Mouse (Mus musculus) lung, postnatal 14 days (tissue): ENCODE data around the gene Tmprss4.

ENCODE experiments used
- DNase-seq: peaks from one replicate; pipeline ENCODE4 v3.0.0; 2021

Gene Tmprss4

GRCm38 (mm10) chr9:45196125-45196830 lies 7.6 kb downstream of the Tmprss4 start:
- no peak for DNase-seq

GRCm38 (mm10) chr9:45195468-45195867 lies 8.4 kb downstream of the Tmprss4 start:
- no peak for DNase-seq

- no peak for DNase-seq
Measured at GRCm38 (mm10) chr9:45189661-45190174, 14.2 kb downstream of the Tmprss4 start.

- DNase-seq, result no peak
Measured at GRCm38 (mm10) chr9:45188570-45189563, 15.0 kb downstream of the Tmprss4 start.

DNA sequence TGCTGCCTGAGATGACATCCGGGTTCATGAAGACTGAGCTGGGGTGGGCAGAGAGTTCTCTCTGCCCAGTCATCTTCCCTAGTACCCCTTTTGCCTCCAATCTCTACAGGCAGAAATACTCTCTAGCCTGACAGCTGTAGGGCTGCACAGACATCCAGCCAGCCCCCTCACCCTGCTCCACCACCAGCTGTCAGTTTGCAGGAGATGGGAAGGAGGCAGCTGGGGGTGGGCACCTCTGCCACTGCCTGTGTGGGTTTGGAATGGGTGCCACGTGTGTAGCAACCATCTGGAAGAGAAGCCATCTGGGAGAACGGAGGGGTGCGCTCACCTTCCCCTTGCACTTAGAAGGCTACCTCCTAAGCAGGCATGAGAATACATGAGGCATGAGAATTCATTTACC lies 18.6 kb downstream of the Tmprss4 start:
- no peak for DNase-seq

- DNase-seq, result no peak
Measured at GRCm38 (mm10) chr9:45183266-45183665, 20.6 kb downstream of the Tmprss4 start.

- no peak for DNase-seq
Measured at GRCm38 (mm10) chr9:45182521-45182920, 21.4 kb downstream of the Tmprss4 start.

DNA sequence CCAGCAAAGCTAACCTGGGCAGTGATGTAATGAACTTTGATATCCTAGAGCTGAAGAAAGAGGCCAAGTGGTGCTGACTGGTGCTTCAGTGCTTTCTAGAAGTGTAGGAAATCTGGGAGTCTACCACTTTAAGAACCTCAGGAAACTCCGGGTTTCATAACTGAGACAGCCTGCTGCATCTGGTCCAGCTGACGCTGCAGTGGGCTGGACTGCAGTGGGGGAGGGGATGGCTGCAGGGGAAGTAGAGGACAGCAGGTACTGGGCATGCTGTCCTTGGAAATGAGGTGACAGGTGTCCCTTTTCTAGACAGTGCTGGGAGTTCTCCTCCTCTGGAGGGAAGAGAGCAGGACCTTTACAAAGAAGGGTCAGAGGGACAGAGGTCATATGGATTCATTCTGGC lies 22.1 kb downstream of the Tmprss4 start, which contains the start of gene BC049352:
BC049352 (plus strand) TSS at position 238 of the 400 bp plus-strand sequence.
- no peak for DNase-seq

GRCm38 (mm10) chr9:45179282-45179681 lies 24.6 kb downstream of the Tmprss4 start:
- DNase-seq, result no peak

- DNase-seq, result no peak
Measured at GRCm38 (mm10) chr9:45173475-45173874, 30.4 kb downstream of the Tmprss4 start.

GRCm38 (mm10) chr9:45171073-45171610 lies 32.8 kb downstream of the Tmprss4 start:
- no peak for DNase-seq

DNA sequence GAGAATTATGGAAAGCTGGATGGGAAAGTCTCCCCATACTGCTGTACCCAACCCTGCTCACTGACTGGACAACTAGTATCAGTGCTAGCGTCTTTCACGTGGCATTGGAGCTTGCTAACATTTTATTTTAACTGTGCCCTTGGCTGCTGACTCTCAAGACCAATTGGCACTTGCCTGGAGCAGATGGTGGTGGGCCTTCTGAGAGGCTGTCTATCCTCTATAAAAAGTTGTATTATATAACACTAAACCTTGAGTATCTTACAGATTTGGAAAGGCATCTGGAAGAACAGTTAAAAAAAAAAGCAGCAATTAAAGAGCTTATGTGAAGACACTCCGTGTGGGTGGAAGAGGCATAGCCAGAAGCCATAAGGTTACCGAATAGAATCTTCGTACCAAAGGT lies 33.7 kb downstream of the Tmprss4 start:
- DNase-seq, result no peak

GRCm38 (mm10) chr9:45167903-45168302 lies 36.0 kb downstream of the Tmprss4 start:
- no peak for DNase-seq

- DNase-seq, result no peak
Measured at GRCm38 (mm10) chr9:45153361-45153760, 50.5 kb downstream of the Tmprss4 start.

- no peak for DNase-seq
Measured at GRCm38 (mm10) chr9:45150933-45151332, 53.0 kb downstream of the Tmprss4 start.

DNA sequence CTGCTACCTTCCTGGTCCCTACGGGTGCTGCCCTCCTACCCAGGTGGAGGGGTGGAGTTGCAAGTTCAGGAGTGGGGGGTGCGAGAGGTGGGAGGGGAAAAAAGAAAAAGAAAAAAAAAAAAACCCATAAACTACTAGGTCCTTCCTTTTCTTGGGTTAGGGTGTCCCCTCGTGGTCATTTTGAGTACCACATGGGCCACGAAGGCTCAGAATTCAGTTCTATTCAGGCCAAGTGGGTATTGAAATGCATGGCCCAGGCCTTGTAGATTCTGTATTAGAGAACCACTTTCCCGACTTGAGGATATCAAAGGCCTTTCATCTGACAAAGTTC lies 57.7 kb downstream of the Tmprss4 start:
- peak; percentile 74 for DNase-seq

DNA sequence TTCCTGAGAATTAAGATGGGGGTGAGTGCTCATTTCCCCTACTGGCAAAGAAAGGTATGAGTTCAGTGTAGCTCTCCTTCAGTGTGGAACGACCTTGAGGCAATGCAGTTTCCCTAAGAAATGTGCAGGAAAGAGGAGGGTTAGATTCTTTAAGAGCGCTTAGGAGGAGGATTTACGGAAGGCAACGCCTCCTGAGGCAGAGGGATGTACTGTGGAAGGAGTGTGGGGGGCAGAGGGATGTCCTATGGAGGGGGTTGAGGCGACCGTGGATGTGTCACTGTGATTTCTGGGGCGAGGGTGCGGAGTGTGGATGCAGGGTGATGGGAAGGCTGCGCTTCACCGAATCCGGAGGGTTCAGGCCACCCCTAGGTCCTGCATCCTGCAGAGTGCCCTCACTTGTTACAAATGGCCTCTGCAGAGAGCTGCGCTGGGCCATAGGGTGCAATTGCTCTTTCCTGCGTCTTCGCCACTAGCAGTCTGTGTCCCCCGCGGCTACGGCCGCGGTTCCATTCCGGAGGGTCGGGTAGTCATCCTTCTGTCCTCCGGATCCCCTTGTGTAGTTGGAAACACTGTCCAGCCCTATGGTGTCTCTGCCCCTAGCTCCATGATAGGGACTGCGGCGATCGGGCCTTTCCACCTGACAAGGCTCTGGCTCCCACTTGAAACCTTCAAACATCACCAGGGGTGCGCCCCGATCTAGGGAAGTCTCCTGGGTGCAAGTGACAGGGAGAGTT lies 58.2 kb downstream of the Tmprss4 start:
- DNase-seq, result no peak

GRCm38 (mm10) chr9:45142686-45143085 lies 61.2 kb downstream of the Tmprss4 start:
- DNase-seq, result no peak

DNA sequence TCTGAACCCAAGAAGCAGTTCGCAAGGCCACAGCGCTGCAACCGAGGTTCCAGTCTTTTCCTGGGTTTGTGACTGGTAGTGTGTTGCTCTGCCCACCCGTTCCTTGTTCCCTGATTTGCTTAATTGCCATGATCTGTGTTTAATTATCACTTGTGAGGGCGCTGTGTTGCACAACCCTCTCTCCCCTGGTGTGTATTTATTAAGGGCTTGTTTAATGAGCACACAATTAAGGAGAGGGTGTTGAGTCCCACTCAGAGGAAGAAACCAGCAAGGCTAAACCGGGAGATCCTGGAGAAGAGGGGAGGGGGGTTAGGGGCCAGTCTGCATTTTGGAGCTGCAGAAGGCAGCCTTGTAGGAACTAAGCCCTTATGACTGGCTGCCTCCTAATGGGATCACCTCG lies 62.9 kb downstream of the Tmprss4 start:
- no peak for DNase-seq

DNA sequence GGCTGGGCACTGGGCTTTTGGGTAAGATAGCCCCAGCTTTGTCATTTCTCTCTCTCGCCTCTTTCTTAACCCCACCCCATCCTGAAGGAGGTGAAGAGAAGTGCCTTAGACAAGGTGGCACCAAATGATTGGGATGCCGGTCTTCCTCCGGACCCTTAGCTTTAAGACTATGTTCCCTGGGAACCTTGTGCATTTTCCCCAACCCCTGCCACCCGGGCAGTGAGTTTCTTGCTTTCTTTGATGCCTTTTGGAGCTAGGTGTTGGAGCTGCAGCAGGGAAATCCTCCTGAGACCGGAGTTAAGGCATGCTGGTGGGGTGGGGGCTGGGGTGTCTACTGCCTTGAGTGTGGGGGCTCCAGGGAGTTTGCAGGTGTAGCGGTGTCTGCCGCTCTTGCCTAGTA lies 64.8 kb downstream of the Tmprss4 start:
- no peak for DNase-seq

GRCm38 (mm10) chr9:45138191-45139032 lies 65.5 kb downstream of the Tmprss4 start, which contains the start of gene Scn4b:
Gene Scn4b, plus strand, starts transcription at chr9:45138395.
- peak; percentile 39 for DNase-seq
